Mouse (Mus musculus) lung, embryonic 15.5 days (tissue): ENCODE results near the gene Asf1b. TPM values are rescaled to one million over a fixed set of nuclear protein-coding genes. Genes with fewer than 3 reads are reported as not detected.
"Not testable (repeated sequence)": the region's sequence is repeated elsewhere in the genome, so short reads cannot be mapped to it uniquely, and the experiment has no call there.

ENCODE experiments used
- ATAC-seq: fragments of 200-750 bp; cut with Nextera tagmentation; 2 replicates; pipeline ENCODE4 v1.8.0; 2017; ENCODE audit warnings: moderate number of reproducible peaks, borderline replicate concordance; ENCODE audit not compliant: low FRiP score, low TSS enrichment; ENCODE audit errors: extremely low read depth
- H3K27ac ChIP-seq: fragments of 300-500 bp; sonication (generic); 2 replicates; pipeline ENCODE4 v1.5.1; 2015; ENCODE audit warnings: moderate library complexity, mild to moderate bottlenecking, inconsistent platforms
- H3K27me3 ChIP-seq: fragments of 300-500 bp; sonication (generic); 2 replicates; pipeline ENCODE4 v1.6.1; 2015; ENCODE audit warnings: inconsistent platforms
- H3K36me3 ChIP-seq: fragments of 300-500 bp; sonication (generic); 2 replicates; pipeline ENCODE4 v1.6.1; 2015; ENCODE audit warnings: inconsistent platforms
- H3K4me1 ChIP-seq: fragments of 300-500 bp; sonication (generic); 2 replicates; pipeline ENCODE4 v1.6.1; 2015; ENCODE audit warnings: inconsistent platforms
- H3K4me2 ChIP-seq: fragments of 300-500 bp; sonication (generic); 2 replicates; pipeline ENCODE4 v1.6.1; 2015; ENCODE audit warnings: inconsistent platforms, mild to moderate bottlenecking, moderate library complexity
- H3K4me3 ChIP-seq: fragments of 300-500 bp; sonication (generic); 2 replicates; pipeline ENCODE4 v1.5.1; 2015; ENCODE audit warnings: mild to moderate bottlenecking, inconsistent platforms
- H3K9ac ChIP-seq: fragments of 300-500 bp; sonication (generic); 2 replicates; pipeline ENCODE4 v1.6.1; 2015; ENCODE audit warnings: inconsistent platforms
- H3K9me3 ChIP-seq: fragments of 300-500 bp; sonication (generic); 2 replicates; pipeline ENCODE4 v1.6.1; 2016; ENCODE audit warnings: inconsistent platforms
- WGBS: fragments of 180-500 bp; shearing (Covaris S2); methylation state at CpG from one replicate; pipeline ENCODE4 v1.1.7; 2015; 5-methylcytosine and 5-hydroxymethylcytosine counted together
- polyA plus RNA-seq: library from polyadenylated mRNA; unstranded; fragments of >200 nt; fragmentation: Nextera tagmentation; extraction: Ambion mirVana; gene quantifications from 2 replicates; pipeline ENCODE4 v1.2.1, GENCODE M21; 2015

Asf1b gene
- polyA plus RNA-seq, 1 experiment from 2014 or later: 83.5 TPM

DNA sequence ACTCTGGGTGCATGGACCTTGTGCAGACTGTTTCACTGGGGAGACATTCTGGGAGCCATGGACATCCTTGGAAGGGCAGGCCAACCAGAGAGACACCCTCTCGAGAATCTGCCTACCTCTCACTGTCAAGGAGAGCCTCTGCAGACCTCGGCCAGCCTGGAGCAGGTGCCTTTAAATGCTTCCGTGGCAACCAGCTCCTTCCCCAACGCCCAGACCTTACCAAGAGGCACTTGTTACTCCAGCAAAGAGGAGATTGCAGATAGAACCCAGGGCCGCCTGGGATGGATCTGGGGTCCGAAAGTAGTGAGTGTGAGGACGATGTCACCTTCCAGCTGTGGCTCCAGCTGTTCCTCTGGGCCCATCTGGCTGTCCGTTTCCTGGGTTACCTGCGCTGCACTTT, 22.9 kb downstream of the Asf1b start:
- Histone ChIP-seq H3K4me2 (no peak overlapping the region), H3K9me3 (no peaks in the 10 kb centered on the region), H3K4me1 (peaks cover 37% of the 10 kb centered on the region), H3K9ac (no peak overlapping the region), H3K27me3 (no peaks in the 10 kb centered on the region), H3K4me3 (no peak overlapping the region), H3K36me3 (peaks cover 24% of the 10 kb centered on the region), H3K27ac (peak overlapping the region; percentile 33; the same call in 1 of the 2 replicates)
- WGBS: 63% methylated on average over 9 of the region's 9 CpGs
- ATAC-seq: no peak

DNA sequence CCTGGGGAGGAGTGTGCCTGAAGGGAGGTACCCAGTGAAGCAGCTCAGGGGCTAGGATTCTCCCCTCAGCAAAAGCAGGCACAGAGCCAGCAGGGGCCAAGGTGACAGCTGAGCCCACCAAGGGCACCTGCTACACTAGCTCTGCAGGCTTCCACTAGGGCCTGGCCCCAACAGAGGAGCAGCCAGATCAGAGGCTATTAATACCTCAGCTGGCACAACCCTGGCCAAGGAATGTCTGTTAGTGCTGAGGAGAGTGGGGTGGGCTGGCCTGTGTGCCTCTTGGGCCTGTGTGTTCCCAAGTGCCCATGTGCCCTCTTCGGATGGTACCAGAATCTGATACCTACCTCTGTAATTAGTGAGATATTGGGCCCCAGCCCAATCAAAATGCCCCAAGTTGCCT, 24.9 kb downstream of the Asf1b start:
- no peak overlapping the region for H3K4me3 ChIP-seq
- no peak overlapping the region for H3K27ac ChIP-seq
- WGBS: 82% methylated on average over 1 of the region's 1 CpGs
- ATAC-seq: 0 out of 2 replicates have a peak, but pooled peaks have one; percentile 13
- H3K9me3 ChIP-seq: no peaks in the 10 kb centered on the region
- H3K4me2 ChIP-seq: no peak overlapping the region
- H3K9ac ChIP-seq: no peak overlapping the region
- H3K4me1 ChIP-seq: peaks cover 21% of the 10 kb centered on the region
- no peaks in the 10 kb centered on the region for H3K27me3 ChIP-seq
- H3K36me3 ChIP-seq: peaks cover 39% of the 10 kb centered on the region

DNA sequence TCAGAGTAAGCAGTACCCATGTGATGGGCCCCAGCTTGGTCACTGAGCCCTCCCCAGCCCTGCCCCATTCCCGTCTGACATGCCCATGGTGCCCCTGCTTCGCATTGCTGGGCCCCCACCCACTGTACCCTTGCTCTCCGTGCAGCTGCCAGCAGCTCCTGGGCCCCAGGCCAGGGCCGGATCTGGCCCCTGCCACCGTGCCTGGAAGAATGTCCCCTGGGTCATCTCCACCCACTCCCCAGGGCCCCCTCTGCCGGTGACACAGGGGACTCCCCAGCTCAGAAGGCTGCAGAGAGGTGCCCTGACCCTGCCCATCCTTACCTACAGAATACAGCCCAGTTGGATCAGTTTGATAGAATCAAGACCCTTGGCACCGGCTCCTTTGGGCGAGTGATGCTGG, 25.5 kb downstream of the Asf1b start:
- Histone ChIP-seq H3K4me1 (peaks cover 21% of the 10 kb centered on the region), H3K9ac (no peak overlapping the region), H3K4me3 (no peak overlapping the region), H3K9me3 (no peaks in the 10 kb centered on the region), H3K27me3 (no peaks in the 10 kb centered on the region), H3K4me2 (no peak overlapping the region), H3K27ac (no peak overlapping the region), H3K36me3 (peaks cover 43% of the 10 kb centered on the region)
- ATAC-seq: no peak
- 76% methylated on average over 8 of the region's 8 CpGs for WGBS

DNA sequence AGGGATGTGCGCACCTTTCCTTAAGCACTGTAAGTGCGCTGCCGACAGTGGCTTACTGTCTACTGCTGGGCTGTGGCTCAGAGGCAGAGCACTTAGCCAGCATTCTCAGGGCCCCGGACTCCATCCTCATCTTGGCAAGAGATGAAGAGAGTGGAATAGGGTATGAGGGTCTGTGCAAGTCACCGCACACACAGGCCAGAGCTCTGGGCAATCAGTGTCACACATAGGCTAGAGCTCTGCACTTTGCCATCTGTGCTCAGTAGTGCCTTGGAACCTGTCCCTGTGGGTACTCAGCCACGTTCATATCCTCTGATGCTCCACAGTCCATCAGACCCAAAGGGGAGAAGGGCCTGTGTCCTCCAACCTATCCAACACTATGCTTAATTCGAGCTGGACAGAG, 26.2 kb downstream of the Asf1b start:
- Histone ChIP-seq H3K27ac (no peak overlapping the region), H3K4me3 (no peak overlapping the region), H3K4me2 (no peak overlapping the region), H3K4me1 (peaks cover 18% of the 10 kb centered on the region), H3K9me3 (no peaks in the 10 kb centered on the region), H3K9ac (no peak overlapping the region), H3K27me3 (no peaks in the 10 kb centered on the region), H3K36me3 (peaks cover 50% of the 10 kb centered on the region)
- 89% methylated on average over 7 of the region's 7 CpGs for WGBS
- no peak for ATAC-seq

DNA sequence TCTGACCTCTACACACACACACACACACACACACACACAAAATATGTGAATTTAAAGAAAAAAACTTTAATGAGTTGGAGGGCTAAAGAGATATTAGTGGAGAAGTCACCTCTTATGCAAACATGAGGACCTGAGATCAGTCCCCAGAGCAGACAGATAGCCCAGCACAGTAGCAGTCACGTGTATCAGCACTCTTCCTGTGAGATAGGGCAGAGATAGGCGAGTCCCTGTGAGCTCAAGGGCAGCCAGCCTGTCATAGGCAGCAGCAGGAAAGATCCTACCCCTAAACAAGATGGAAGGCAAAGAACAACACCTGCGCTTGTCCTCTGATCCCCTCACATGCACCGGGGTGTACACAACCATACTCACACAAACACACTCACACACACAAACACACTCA, 27.1 kb downstream of the Asf1b start:
- Histone ChIP-seq H3K27me3 (no peaks in the 10 kb centered on the region), H3K27ac (no peak overlapping the region), H3K36me3 (peaks cover 59% of the 10 kb centered on the region), H3K4me2 (no peak overlapping the region), H3K4me1 (peaks cover 9% of the 10 kb centered on the region), H3K9me3 (no peaks in the 10 kb centered on the region), H3K4me3 (no peak overlapping the region), H3K9ac (no peak overlapping the region)
- 77% methylated on average over 4 of the region's 4 CpGs for WGBS
- no peak for ATAC-seq

DNA sequence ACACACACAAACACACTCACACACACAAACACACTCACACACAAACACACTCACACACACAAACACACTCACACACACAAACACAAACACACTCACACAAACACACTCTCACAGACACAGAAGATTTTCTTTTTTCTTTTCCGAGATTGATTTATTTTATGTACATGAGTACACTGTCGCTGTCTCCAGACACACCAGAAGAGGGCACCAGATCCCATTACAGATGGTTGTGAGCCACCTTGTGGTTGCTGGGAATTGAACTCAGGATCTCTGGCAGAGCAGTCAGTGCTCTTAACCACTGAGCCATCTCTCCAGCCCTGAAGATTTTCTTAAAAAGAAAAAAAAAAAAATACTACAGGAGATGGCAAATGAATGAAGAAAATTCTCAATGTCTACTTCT, 27.9 kb downstream of the Asf1b start:
- not testable (repeated sequence) for H3K27me3 ChIP-seq, ATAC-seq, H3K9ac ChIP-seq, H3K4me2 ChIP-seq, H3K27ac ChIP-seq, H3K9me3 ChIP-seq, H3K4me3 ChIP-seq, H3K4me1 ChIP-seq
- 94% methylated on average over 2 of the region's 2 CpGs for WGBS
- peaks cover 67% of the 10 kb centered on the region for H3K36me3 ChIP-seq

DNA sequence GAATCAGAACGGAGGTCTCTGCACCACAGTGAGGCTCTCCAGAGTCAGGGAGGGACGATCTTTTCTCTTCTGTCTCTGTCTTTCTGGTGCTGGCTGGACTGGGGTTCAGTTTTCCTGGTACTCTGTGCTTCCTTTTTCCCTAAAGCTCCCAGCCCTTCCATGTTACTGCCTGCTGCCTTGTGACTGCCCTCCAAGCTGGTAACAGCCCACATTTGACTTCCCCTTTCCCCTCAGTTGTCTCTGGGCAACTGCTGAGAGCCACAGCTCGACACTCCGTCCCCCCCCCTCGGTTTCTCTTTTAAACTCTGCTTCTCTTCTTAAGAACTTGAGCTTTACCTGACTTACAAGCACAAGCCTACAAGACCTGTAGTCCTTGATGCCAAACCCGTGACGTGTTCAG, 33.9 kb downstream of the Asf1b start:
- no peaks in the 10 kb centered on the region for H3K27me3 ChIP-seq
- no peaks in the 10 kb centered on the region for H3K4me1 ChIP-seq
- no peak overlapping the region for H3K4me3 ChIP-seq
- H3K9ac ChIP-seq: no peak overlapping the region
- H3K4me2 ChIP-seq: no peak overlapping the region
- ATAC-seq: no peak
- H3K9me3 ChIP-seq: no peaks in the 10 kb centered on the region
- H3K36me3 ChIP-seq: peaks cover 86% of the 10 kb centered on the region
- no peak overlapping the region for H3K27ac ChIP-seq
- 83% methylated on average over 7 of the region's 7 CpGs for WGBS

DNA sequence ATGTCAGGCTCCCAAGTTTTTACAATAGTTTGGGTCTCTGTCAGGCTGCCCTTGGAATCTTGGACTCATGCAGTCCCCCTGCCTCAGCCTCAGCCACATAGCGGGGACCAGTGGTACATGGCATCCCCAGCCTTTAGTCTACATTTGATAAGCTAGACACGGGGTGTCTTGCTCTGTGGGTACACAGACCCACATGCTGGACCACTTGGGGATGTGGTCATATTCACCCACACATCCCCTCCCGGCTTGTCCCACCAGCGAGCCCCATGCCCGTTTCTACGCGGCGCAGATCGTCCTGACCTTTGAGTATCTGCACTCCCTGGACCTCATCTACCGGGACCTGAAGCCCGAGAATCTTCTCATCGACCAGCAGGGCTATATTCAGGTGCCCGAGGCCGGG, 34.9 kb downstream of the Asf1b start:
- H3K4me3 ChIP-seq: no peak overlapping the region
- no peak overlapping the region for H3K4me2 ChIP-seq
- no peak overlapping the region for H3K27ac ChIP-seq
- no peak for ATAC-seq
- peaks cover 87% of the 10 kb centered on the region for H3K36me3 ChIP-seq
- no peak overlapping the region for H3K9ac ChIP-seq
- H3K9me3 ChIP-seq: no peaks in the 10 kb centered on the region
- H3K4me1 ChIP-seq: no peaks in the 10 kb centered on the region
- H3K27me3 ChIP-seq: no peaks in the 10 kb centered on the region
- 93% methylated on average over 14 of the region's 14 CpGs for WGBS

DNA sequence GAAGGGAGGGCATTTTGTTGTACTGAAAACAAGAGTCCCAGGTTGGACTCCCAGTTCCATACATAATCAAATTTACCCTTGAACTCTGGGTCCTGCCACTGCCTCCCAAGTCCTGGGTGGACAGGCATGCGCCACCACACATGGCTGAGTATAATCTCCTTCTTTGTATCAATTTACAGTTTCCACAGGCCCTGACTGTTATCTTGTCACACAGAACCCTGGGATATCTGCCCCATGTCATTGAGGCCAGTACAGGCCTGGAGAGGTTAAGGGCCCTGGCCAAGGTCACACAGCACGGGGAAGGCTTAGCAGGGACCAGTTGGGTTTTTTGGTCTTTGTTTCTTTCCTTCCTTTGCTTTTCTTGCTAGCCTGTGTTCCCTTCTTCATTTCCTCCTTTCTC, 37.2 kb downstream of the Asf1b start:
- Histone ChIP-seq H3K27ac (no peak overlapping the region), H3K9me3 (no peaks in the 10 kb centered on the region), H3K27me3 (no peaks in the 10 kb centered on the region), H3K4me2 (no peak overlapping the region), H3K9ac (no peak overlapping the region), H3K36me3 (peaks cover 68% of the 10 kb centered on the region), H3K4me1 (peaks cover 7% of the 10 kb centered on the region; the same call in 1 of the 2 replicates), H3K4me3 (no peak overlapping the region)
- ATAC-seq: no peak
- WGBS: 83% methylated on average over 2 of the region's 2 CpGs

DNA sequence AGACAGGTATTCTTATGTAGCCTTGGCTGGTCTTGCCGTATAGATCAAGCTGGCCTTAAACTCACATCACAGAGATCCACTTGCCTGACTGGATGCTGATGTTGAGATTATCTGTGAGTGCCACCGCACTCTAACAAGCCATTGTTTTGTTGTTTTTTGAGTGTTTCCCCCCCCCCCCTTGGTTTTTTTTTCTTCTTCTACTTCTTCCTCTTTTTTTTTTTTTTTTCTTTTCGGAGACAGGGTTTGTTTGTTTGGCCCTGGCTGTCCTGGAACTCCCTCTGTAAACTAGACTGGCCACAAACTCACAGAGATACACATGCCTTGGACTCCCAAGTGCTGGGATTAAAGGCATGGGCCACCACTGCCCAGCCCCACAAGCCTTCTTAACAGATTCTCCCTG, 38.7 kb downstream of the Asf1b start:
- peaks cover 11% of the 10 kb centered on the region for H3K4me1 ChIP-seq
- H3K9me3 ChIP-seq: no peaks in the 10 kb centered on the region
- peaks cover 52% of the 10 kb centered on the region for H3K36me3 ChIP-seq
- no peaks in the 10 kb centered on the region for H3K27me3 ChIP-seq
- 76% methylated on average over 3 of the region's 3 CpGs for WGBS
- H3K9ac ChIP-seq: no peak overlapping the region
- no peak overlapping the region for H3K4me3 ChIP-seq
- ATAC-seq: no peak
- no peak overlapping the region for H3K4me2 ChIP-seq
- no peak overlapping the region for H3K27ac ChIP-seq

DNA sequence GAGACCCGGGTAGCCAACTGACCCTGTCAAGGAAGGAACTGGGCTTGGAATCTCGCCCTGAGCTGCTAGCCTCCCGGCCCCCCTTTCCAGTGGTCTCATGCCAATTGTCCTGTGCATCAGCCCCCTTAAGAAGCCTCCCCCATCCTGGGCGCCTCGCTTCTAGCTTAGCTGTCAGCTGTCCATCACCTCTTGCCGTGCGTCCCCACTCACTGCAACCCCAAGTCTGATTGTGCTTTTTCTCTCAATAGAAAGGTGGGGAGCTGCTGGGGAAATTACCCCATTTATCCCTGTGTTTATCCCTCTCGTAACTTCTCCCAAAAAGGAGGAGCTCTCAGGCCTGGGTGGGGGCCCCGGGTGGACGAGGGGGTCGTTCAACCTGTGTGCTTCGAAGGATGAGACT, 40.7 kb downstream of the Asf1b start:
- Histone ChIP-seq H3K4me2 (peak overlapping the region; percentile 82), H3K4me1 (peaks cover 31% of the 10 kb centered on the region), H3K9me3 (no peaks in the 10 kb centered on the region), H3K9ac (0 out of 2 replicates have a peak overlapping the region, but pooled peaks have one; percentile 70), H3K36me3 (peaks cover 50% of the 10 kb centered on the region), H3K27me3 (no peaks in the 10 kb centered on the region), H3K4me3 (peak overlapping the region; percentile 85), H3K27ac (peak overlapping the region; percentile 95)
- WGBS: 20% methylated on average over 12 of the region's 12 CpGs
- ATAC-seq: no peak

DNA sequence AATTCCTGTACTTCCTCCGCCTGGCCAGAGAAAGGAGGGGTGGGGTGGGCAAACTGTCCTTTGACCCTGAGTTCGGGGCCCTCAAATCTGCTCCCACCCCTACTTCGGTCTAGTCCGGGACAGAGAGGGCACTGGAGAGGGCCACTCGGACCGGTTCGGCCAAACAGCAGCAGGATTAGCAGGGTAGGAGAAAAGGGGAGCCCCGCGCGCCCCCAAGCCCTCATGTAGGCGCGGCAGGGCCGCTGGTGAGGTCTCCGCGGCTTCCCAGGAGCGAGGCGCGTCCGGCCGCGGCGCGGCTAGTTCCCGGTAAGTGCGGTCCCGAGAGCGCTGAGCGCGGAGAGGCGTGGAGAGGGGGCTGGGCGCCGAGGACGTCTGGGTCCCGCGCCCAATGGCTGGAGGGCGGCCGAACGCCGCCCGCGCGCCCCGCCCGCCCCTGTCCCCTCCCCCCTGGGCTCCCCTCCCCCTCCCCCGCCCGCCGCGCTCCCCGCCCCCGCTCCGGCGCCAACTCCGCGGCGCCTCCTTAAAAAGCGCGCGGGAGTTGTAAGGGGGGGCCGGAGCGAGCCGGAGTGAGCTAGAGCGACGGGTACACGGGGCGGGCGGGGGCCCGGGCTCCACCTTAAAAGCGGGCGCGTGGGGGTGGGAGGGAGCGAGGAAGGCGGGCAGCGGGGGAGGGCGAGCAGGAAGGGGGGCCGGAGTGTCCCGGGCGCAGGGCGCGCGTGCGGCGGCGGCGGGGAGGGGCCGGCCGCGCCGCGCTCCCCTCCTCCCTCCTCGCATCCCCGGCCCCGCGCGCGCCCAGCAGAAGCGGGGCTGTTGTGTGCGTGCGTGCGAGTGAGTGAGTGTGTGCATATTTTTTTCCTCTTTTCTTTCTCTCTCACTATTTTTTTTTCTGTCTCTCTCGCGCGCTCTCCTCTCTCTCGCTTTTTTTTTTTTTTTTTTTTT, 41.5 kb downstream of the Asf1b start:
- H3K9me3 ChIP-seq: no peaks in the 10 kb centered on the region
- peak overlapping the region; percentile 95 for H3K27ac ChIP-seq
- ATAC-seq: peak; percentile 89
- peak overlapping the region; percentile 85 for H3K4me3 ChIP-seq
- 0% methylated on average over 54 of the region's 103 CpGs for WGBS
- H3K9ac ChIP-seq: peak overlapping the region; percentile 70
- H3K36me3 ChIP-seq: peaks cover 48% of the 10 kb centered on the region
- H3K4me2 ChIP-seq: peak overlapping the region; percentile 82
- peaks cover 37% of the 10 kb centered on the region for H3K4me1 ChIP-seq
- H3K27me3 ChIP-seq: no peaks in the 10 kb centered on the region
